ENCODE assay signal across 8 mouse cellular contexts in genomic region chr12:86885746-86886145, GRCm38 (mm10). TPM values are rescaled to one million over a fixed set of nuclear protein-coding genes. Genes with fewer than 3 reads are reported as not detected.
DNase-seq lines count a peak whose midpoint lies in the region; ATAC-seq and TF ChIP-seq lines count a peak whose summit lies in the region.

No protein-coding gene starts in this region.

- no peak for DNase-seq in kidney, adult 2 months
- no peak for DNase-seq in kidney, adult 8-10 months
- DNase-seq in embryonic facial prominence, embryonic 10.5 days (ENCODE audit: low spot score): no peak
- DNase-seq in thymus, postnatal 14 days: no peak
- no peak for DNase-seq in testis, postnatal 14 days (ENCODE audit: low spot score)
- no peak for DNase-seq in yolk sac, embryonic 10.5 days (ENCODE audit: low spot score)

- no peak for TF ChIP-seq POLR2A in kidney, adult 2 months (IDR thresholded peaks at IDR 0.05; ENCODE audit: low read depth, low read length)

- no peak for TF ChIP-seq CTCF in kidney, adult 2 months (conservative IDR thresholded peaks at IDR 0.05; ENCODE audit: insufficient read depth, insufficient read length, low read depth, low read length)

- H3K4me1 ChIP-seq in kidney, adult 2 months (ENCODE audit: control insufficient read depth, insufficient read depth, low read length): peaks cover 28% of the 10 kb centered on the region
- H3K4me1 ChIP-seq in embryonic facial prominence, embryonic 10.5 days: peaks cover 91% of the 10 kb centered on the region
- H3K4me1 ChIP-seq in hindbrain, embryonic 16.5 days (ENCODE audit: control insufficient read depth, insufficient read depth, low read depth, low read length): peaks cover 45% of the 10 kb centered on the region
- peaks cover 58% of the 10 kb centered on the region for H3K4me1 ChIP-seq in midbrain, embryonic 15.5 days

- H3K27me3 ChIP-seq in kidney, adult 2 months (replicated peaks; ENCODE audit: control insufficient read depth, insufficient read depth, low read length): no peaks in the 10 kb centered on the region
- H3K27me3 ChIP-seq in embryonic facial prominence, embryonic 10.5 days (replicated peaks; ENCODE audit: low read depth, poor library complexity, severe bottlenecking): peaks cover 58% of the 10 kb centered on the region
- no peaks in the 10 kb centered on the region for H3K27me3 ChIP-seq in hindbrain, embryonic 16.5 days (replicated peaks; ENCODE audit: control insufficient read depth, insufficient read depth, low read length)
- no peaks in the 10 kb centered on the region for H3K27me3 ChIP-seq in midbrain, embryonic 15.5 days (replicated peaks)

- no peak for ATAC-seq in hindbrain, embryonic 16.5 days
- ATAC-seq in midbrain, embryonic 15.5 days (replicated peaks): no peak

- no peak overlapping the region for H3K4me3 ChIP-seq in kidney, adult 2 months (ENCODE audit: insufficient read depth, low read depth, low read length)
- H3K4me3 ChIP-seq in embryonic facial prominence, embryonic 10.5 days: peak overlapping the region; percentile 88; the same call in 1 of the 2 replicates
- H3K4me3 ChIP-seq in hindbrain, embryonic 16.5 days (ENCODE audit: low read length): no peak overlapping the region; the same call in 1 of the 2 replicates
- no peak overlapping the region for H3K4me3 ChIP-seq in midbrain, embryonic 15.5 days

- no peaks in the 10 kb centered on the region for H3K9me3 ChIP-seq in embryonic facial prominence, embryonic 10.5 days
- H3K9me3 ChIP-seq in hindbrain, embryonic 16.5 days (ENCODE audit: control insufficient read depth, low read length): no peaks in the 10 kb centered on the region
- no peaks in the 10 kb centered on the region for H3K9me3 ChIP-seq in midbrain, embryonic 15.5 days

- H3K27ac ChIP-seq in kidney, adult 2 months (ENCODE audit: insufficient read depth, low read depth, low read length): peak overlapping the region; percentile 87; the same call in 1 of the 2 replicates
- H3K27ac ChIP-seq in embryonic facial prominence, embryonic 10.5 days (replicated peaks): no peak overlapping the region
- peak overlapping the region; percentile 98; the same call in 1 of the 2 replicates for H3K27ac ChIP-seq in hindbrain, embryonic 16.5 days (ENCODE audit: low read depth, low read length)
- H3K27ac ChIP-seq in midbrain, embryonic 15.5 days: peak overlapping the region; percentile 100; the same call in 1 of the 2 replicates

- peak overlapping the region; percentile 89 for H3K4me2 ChIP-seq in hindbrain, embryonic 16.5 days (ENCODE audit: low read length)
- H3K4me2 ChIP-seq in midbrain, embryonic 15.5 days: peak overlapping the region; percentile 83

- 52% methylated on average over 5 of the region's 5 CpGs for WGBS in kidney, adult 2 months
- 21% methylated on average over 5 of the region's 5 CpGs for WGBS in embryonic facial prominence, embryonic 10.5 days
- 23% methylated on average over 5 of the region's 5 CpGs for WGBS in hindbrain, embryonic 16.5 days
- WGBS in midbrain, embryonic 15.5 days: 9% methylated on average over 5 of the region's 5 CpGs

- peak overlapping the region; percentile 47; the same call in 1 of the 2 replicates for H3K9ac ChIP-seq in hindbrain, embryonic 16.5 days (ENCODE audit: low read depth, low read length)
- H3K9ac ChIP-seq in midbrain, embryonic 15.5 days: no peak overlapping the region

- peaks cover 4% of the 10 kb centered on the region; the same call in 1 of the 2 replicates for H3K36me3 ChIP-seq in kidney, adult 2 months (ENCODE audit: control insufficient read depth, insufficient read depth, low read length)
- H3K36me3 ChIP-seq in embryonic facial prominence, embryonic 10.5 days (replicated peaks): no peaks in the 10 kb centered on the region; the same call in 1 of the 2 replicates
- no peaks in the 10 kb centered on the region for H3K36me3 ChIP-seq in hindbrain, embryonic 16.5 days (ENCODE audit: control insufficient read depth, insufficient read depth, low read length)
- no peaks in the 10 kb centered on the region for H3K36me3 ChIP-seq in midbrain, embryonic 15.5 days (replicated peaks)

RNA-seq across cellular contexts. Expression of gene Irf2bpl, which starts 1.1 kb away (rescaled TPM):
- 22.0 and 27.8 TPM in 2 replicates for polyA plus RNA-seq in kidney, adult 2 months (2012; rRNA removed)
- polyA plus RNA-seq in embryonic facial prominence, embryonic 10.5 days (2016; fragmentation: Nextera tagmentation; extraction: Ambion mirVana): 13.5 and 17.3 TPM in 2 replicates
- 49.7 and 56.6 TPM in 2 replicates for polyA plus RNA-seq in hindbrain, embryonic 16.5 days (2015; fragmentation: Nextera tagmentation; extraction: Ambion mirVana)
- 94.3 and 98.5 TPM in 2 replicates for polyA plus RNA-seq in midbrain, embryonic 15.5 days (2015; fragmentation: Nextera tagmentation; extraction: Ambion mirVana)
